Mouse (Mus musculus): ENCODE data around the gene Elavl1. TPM values are rescaled to one million over a fixed set of nuclear protein-coding genes. Genes with fewer than 3 reads are reported as not detected.
"Not testable (repeated sequence)": the region's sequence is repeated elsewhere in the genome, so short reads cannot be mapped to it uniquely, and the experiment has no call there.

Gene Elavl1
- total RNA-seq (2021), result 10 to 100 TPM; 74.1 to 77.4 TPM
- long read RNA-seq, experiment 1, full-length matches to known transcripts, result 51 of 72 reads
- long read RNA-seq, experiment 1, partial matches to known transcripts, result 3 of 72 reads
- long read RNA-seq, experiment 1, other reads (novel, unspliced or antisense), result 18 of 72 reads
- long read RNA-seq, experiment 2, full-length matches to known transcripts, result 44 of 54 reads
- long read RNA-seq, experiment 2, partial matches to known transcripts, result 3 of 54 reads
- long read RNA-seq, experiment 2, other reads (novel, unspliced or antisense), result 7 of 54 reads

DNA sequence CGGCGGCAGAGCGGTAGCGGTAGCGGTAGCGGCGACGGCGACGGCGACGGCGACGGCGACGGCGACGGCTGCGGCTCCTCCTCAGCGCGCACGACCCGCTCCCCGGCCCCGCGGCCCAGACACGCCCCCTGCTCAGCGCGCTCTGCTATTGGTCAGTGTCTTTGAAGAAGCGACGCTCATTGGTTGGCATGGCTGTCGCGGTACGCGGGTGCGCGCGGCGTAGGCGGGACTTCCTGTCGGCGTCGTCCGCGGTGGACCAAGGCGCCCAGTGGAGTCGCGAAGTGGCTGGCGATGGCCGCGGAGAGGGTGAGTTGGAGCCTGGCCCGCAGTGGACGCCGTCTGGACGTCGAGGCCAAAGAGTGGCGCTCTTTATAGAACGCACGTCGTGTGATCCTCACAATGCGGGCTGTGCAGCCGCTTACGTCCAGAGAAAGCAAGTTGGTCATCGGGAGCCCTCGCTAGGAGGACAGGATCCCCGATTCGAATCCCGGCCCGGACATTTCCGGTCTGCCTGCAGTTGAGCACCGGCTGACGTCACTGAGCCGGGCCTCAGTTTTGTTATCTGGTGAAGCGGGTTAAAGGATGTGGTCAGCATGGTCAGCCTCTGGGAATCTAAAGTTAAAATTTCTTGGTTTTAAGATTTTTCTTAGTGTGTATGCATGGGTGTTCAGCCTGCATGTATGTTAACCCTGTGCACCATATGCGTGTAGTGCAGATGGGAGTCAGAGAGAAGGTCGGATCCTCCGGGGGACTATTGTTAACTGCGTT is at the start of gene Elavl1, which contains the start of gene Ccl25:
Elavl1 (minus strand) TSS at position 431 of the 768 bp plus-strand sequence.
Ccl25 (plus strand) TSS at position 228 of the 768 bp plus-strand sequence.
- intact Hi-C loops (cut with DNase I), result loop anchor here (5.0 to 10.0 kb wide), 2 partner anchors 170 to 183 kb away; partner anchors contain the start of gene Cers4
- DNase-seq (ENCODE audit: extremely low spot score in 1 of 2, low spot score in 2 of 2), result peak; percentile 99
- peak within 1 kb of the TSS; percentile 77 for H3K4me3 ChIP-seq
- TF ChIP-seq CTCF (IDR thresholded peaks at IDR 0.05), result no peak
- peak within 1 kb of the TSS; percentile 91 for H3K27ac ChIP-seq

GRCm38 (mm10) chr8:4372657-4373056 is 47.4 kb upstream of the Elavl1 start:
- no peak overlapping the region for H3K27ac ChIP-seq
- intact Hi-C loops (cut with DNase I), result loop anchor here (10.0 kb wide), 1 partner anchor 228 kb away; no protein-coding TSS in a partner anchor
- peak; percentile 56 for TF ChIP-seq CTCF (IDR thresholded peaks at IDR 0.05)
- no peak overlapping the region for H3K4me3 ChIP-seq
- no peak for DNase-seq (ENCODE audit: extremely low spot score in 1 of 2, low spot score in 2 of 2)

DNA sequence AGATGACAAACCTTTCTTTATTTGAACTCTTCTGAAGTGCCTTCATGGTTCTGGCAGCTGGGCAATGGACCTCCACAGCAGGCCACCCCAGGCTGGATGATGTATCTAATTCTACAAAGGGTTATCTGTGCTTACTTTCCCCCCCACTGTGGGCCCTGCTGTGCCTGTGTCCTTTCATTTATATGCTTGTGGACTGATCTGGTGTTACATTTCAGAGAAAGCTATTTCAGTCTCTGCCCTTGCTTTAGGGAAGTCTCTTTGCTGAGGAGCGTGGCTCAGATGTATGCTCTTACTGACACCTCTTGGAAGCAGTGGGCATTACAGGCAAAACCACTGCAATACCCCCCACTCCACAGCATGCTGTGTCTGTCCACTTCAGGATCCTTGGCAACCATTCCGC is 44.9 kb upstream of the Elavl1 start:
- DNase-seq (ENCODE audit: extremely low spot score in 1 of 2, low spot score in 2 of 2), result peak; percentile 15 to 19
- no peak overlapping the region for H3K27ac ChIP-seq
- no peak overlapping the region for H3K4me3 ChIP-seq
- peak; percentile 56 for TF ChIP-seq CTCF (IDR thresholded peaks at IDR 0.05)
- intact Hi-C loops (cut with DNase I), result loop anchor here (10.0 kb wide), 1 partner anchor 225 kb away; no protein-coding TSS in a partner anchor

DNA sequence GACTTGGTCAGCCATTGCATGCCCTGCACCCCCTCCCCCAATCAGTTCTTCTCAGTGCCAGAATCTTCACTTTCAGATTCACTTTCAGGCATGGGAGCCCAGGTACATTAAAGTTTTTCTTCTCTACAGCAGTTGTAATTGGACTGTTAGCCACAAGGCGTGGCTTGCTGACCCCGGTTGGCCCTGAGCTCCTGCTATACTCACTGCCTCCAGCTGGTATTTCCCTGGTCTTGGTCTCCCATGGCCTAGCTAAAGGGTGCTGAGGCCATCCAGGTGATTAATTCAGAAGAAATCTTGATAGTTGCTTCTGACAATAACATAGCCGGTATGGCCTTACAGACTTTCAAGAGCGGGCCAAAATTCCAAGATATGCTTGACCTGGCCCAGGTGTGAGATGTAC is 43.3 kb upstream of the Elavl1 start:
- no peak for TF ChIP-seq CTCF (IDR thresholded peaks at IDR 0.05)
- intact Hi-C loops (cut with DNase I), result no loop called here
- DNase-seq (ENCODE audit: extremely low spot score in 1 of 2, low spot score in 2 of 2), result no peak

DNA sequence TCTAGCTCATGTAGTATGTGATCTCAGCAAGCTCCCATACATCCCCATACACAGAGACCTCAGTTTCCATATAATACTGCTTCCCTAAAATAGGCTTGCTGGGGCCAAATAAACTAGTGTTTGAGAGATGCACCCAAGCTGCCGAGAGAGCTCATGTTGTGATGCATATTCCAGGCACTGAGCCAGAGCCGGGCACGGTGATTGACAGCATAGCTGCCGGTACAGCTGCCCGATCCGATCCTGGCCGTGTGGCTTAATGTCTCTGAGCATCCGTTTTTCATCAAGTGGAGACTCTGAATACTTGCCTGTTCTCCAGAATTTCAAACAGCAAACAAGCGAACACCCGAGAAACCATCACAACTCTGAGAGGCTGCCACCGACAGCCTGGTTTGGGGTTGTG is 42.6 kb upstream of the Elavl1 start:
- Histone ChIP-seq H3K4me3 (no peak overlapping the region), H3K27ac (no peak overlapping the region)
- peak; percentile 26 to 32 for DNase-seq (ENCODE audit: extremely low spot score in 1 of 2, low spot score in 2 of 2)
- intact Hi-C loops (cut with DNase I), result no loop called here
- no peak for TF ChIP-seq CTCF (IDR thresholded peaks at IDR 0.05)

More for the DNA sequence above, 43.3 kb upstream of the Elavl1 start:
- no peak overlapping the region for H3K27ac ChIP-seq
- no peak overlapping the region for H3K4me3 ChIP-seq

DNA sequence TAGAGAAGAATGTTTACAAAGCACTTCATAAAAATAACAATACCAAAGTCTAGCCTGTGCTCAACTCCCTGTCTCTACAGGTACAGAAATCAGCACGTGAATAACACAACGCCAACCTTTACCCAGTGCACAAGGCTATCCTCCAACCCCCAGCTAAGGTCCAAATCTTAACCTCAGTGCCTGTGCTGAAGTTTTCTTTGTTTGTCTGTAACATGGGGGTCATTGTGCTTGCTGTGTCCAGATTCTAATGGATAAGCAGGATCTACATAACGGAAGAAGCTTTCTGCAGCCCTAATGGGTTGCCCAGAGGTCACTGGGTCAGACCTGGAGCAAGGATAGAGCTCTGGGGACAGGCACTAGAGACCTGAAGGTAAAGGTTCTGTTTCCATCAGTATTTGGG is 41.0 kb upstream of the Elavl1 start:
- Histone ChIP-seq H3K27ac (no peak overlapping the region), H3K4me3 (no peak overlapping the region)
- TF ChIP-seq CTCF (IDR thresholded peaks at IDR 0.05), result no peak
- DNase-seq (ENCODE audit: extremely low spot score in 1 of 2, low spot score in 2 of 2), result no peak
- intact Hi-C loops (cut with DNase I), result no loop called here

GRCm38 (mm10) chr8:4360922-4361321 is 35.7 kb upstream of the Elavl1 start:
- Histone ChIP-seq H3K4me3 (no peak overlapping the region), H3K27ac (no peak overlapping the region)
- intact Hi-C loops (cut with DNase I), result no loop called here
- no peak for DNase-seq (ENCODE audit: extremely low spot score in 1 of 2, low spot score in 2 of 2)
- TF ChIP-seq CTCF (IDR thresholded peaks at IDR 0.05), result no peak

- no peak for DNase-seq (ENCODE audit: extremely low spot score in 1 of 2, low spot score in 2 of 2)
- intact Hi-C loops (cut with DNase I), result no loop called here
These were observed 34.1 kb upstream of the Elavl1 start for GRCm38 (mm10) chr8:4359362-4359761.

GRCm38 (mm10) chr8:4355455-4355854 is 30.2 kb upstream of the Elavl1 start:
- intact Hi-C loops (cut with DNase I), result no loop called here
- TF ChIP-seq CTCF (IDR thresholded peaks at IDR 0.05), result no peak

More at GRCm38 (mm10) chr8:4359362-4359761, 34.1 kb upstream of the Elavl1 start:
- TF ChIP-seq CTCF (IDR thresholded peaks at IDR 0.05), result no peak
- Histone ChIP-seq H3K4me3 (no peak overlapping the region), H3K27ac (no peak overlapping the region)

DNA sequence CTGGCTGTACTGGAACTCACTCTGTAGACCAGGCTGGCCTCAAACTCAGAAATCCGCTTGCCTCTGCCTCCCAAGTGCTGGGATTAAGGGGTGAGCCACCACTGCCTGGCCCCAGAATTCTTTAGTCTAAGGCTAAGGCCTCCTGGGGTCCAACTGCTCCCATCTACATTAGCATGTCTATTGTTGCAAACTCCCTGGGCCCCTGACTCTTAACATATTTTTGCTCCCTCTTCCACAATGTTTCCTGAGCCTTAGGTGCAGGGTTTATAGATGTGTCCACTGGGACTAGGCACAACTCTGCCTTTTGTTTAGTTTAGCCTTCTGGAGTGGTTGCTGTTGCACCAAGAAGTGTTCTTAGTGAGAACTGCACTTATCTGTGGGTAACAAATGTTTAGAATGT is 29.3 kb upstream of the Elavl1 start:
- H3K27ac ChIP-seq, result no peak overlapping the region
- intact Hi-C loops (cut with DNase I), result no loop called here

More at GRCm38 (mm10) chr8:4355455-4355854, 30.2 kb upstream of the Elavl1 start:
- no peak for DNase-seq (ENCODE audit: extremely low spot score in 1 of 2, low spot score in 2 of 2)
- Histone ChIP-seq H3K27ac (no peak overlapping the region), H3K4me3 (no peak overlapping the region)

GRCm38 (mm10) chr8:4353741-4354140 is 28.5 kb upstream of the Elavl1 start:
- DNase-seq (ENCODE audit: extremely low spot score in 1 of 2, low spot score in 2 of 2), result no peak
- intact Hi-C loops (cut with DNase I), result no loop called here
- H3K4me3 ChIP-seq, result no peak overlapping the region
- no peak overlapping the region for H3K27ac ChIP-seq
- no peak for TF ChIP-seq CTCF (IDR thresholded peaks at IDR 0.05)

More for the DNA sequence above, 29.3 kb upstream of the Elavl1 start:
- TF ChIP-seq CTCF (IDR thresholded peaks at IDR 0.05), result no peak
- DNase-seq (ENCODE audit: extremely low spot score in 1 of 2, low spot score in 2 of 2), result no peak
- H3K4me3 ChIP-seq, result no peak overlapping the region

GRCm38 (mm10) chr8:4352562-4352961 is 27.3 kb upstream of the Elavl1 start:
- DNase-seq (ENCODE audit: extremely low spot score in 1 of 2, low spot score in 2 of 2); intact Hi-C loops (cut with DNase I); H3K4me3 ChIP-seq; H3K27ac ChIP-seq: not testable (repeated sequence)

Data from left cerebral cortex, adult 2 months (tissue).